Mouse (Mus musculus) megakaryocyte, embryonic 14.5 days (primary cell): ENCODE measurements around the gene Slc12a7.

Experiments used
- FLI1 ChIP-seq: IDR thresholded peaks from 2 replicates; pipeline ENCODE4 v1.6.1; 2012; ENCODE audit warnings: low read length, inconsistent platforms, mixed read lengths
- GATA1 ChIP-seq: IDR thresholded peaks from 3 replicates; pipeline ENCODE4 v1.6.1; 2012; ENCODE audit warnings: mixed read lengths, low read length, inconsistent platforms, borderline replicate concordance

- TF ChIP-seq GATA1: no peak
- TF ChIP-seq FLI1: no peak
Observed at GRCm38 (mm10) chr13:73692249-73692868, 40.5 kb upstream of the Slc12a7 start.
